Mouse (Mus musculus): ENCODE measurements around the gene Tulp3. TPM values are rescaled to one million over a fixed set of nuclear protein-coding genes. Genes with fewer than 3 reads are reported as not detected.

Gene Tulp3
- polyA plus RNA-seq, 1 experiment from 2014 or later: 11.3 TPM

GRCm38 (mm10) chr6:128275506-128276064, 80.1 kb downstream of the Tulp3 start:
- 73% methylated on average over 8 of the region's 8 CpGs for WGBS
- no peaks in the 10 kb centered on the region for H3K36me3 ChIP-seq (ENCODE audit: control insufficient read depth, insufficient read depth, low read length)
- no peak for ATAC-seq

GRCm38 (mm10) chr6:128273507-128273906, 82.1 kb downstream of the Tulp3 start:
- 73% methylated on average over 1 of the region's 1 CpGs for WGBS
- Histone ChIP-seq H3K9ac (ENCODE audit: low read depth, low read length) (no peak overlapping the region), H3K4me3 (ENCODE audit: low read length) (no peak overlapping the region), H3K27me3 (replicated peaks; ENCODE audit: control insufficient read depth, insufficient read depth, low read length) (no peaks in the 10 kb centered on the region), H3K36me3 (ENCODE audit: control insufficient read depth, insufficient read depth, low read length) (no peaks in the 10 kb centered on the region), H3K4me2 (ENCODE audit: low read depth, low read length) (no peak overlapping the region), H3K27ac (ENCODE audit: low read length) (no peak overlapping the region), H3K4me1 (ENCODE audit: control insufficient read depth, insufficient read depth, low read length) (peaks cover 7% of the 10 kb centered on the region), H3K9me3 (ENCODE audit: control insufficient read depth, low read length) (no peaks in the 10 kb centered on the region)
- peak; percentile 73 for ATAC-seq

More at GRCm38 (mm10) chr6:128275506-128276064, 80.1 kb downstream of the Tulp3 start:
- H3K4me3 ChIP-seq (ENCODE audit: low read length): no peak overlapping the region
- peaks cover 12% of the 10 kb centered on the region for H3K4me1 ChIP-seq (ENCODE audit: control insufficient read depth, insufficient read depth, low read length)
- no peaks in the 10 kb centered on the region for H3K9me3 ChIP-seq (ENCODE audit: control insufficient read depth, low read length)
- no peak overlapping the region for H3K27ac ChIP-seq (ENCODE audit: low read length)
- no peak overlapping the region for H3K9ac ChIP-seq (ENCODE audit: low read depth, low read length)
- no peak overlapping the region for H3K4me2 ChIP-seq (ENCODE audit: low read depth, low read length)
- H3K27me3 ChIP-seq (replicated peaks; ENCODE audit: control insufficient read depth, insufficient read depth, low read length): no peaks in the 10 kb centered on the region

- Histone ChIP-seq H3K9ac (ENCODE audit: low read depth, low read length) (no peak overlapping the region), H3K4me3 (ENCODE audit: low read length) (no peak overlapping the region), H3K4me1 (ENCODE audit: control insufficient read depth, insufficient read depth, low read length) (peaks cover 5% of the 10 kb centered on the region), H3K36me3 (ENCODE audit: control insufficient read depth, insufficient read depth, low read length) (no peaks in the 10 kb centered on the region), H3K27ac (ENCODE audit: low read length) (no peak overlapping the region), H3K9me3 (ENCODE audit: control insufficient read depth, low read length) (no peaks in the 10 kb centered on the region), H3K4me2 (ENCODE audit: low read depth, low read length) (no peak overlapping the region), H3K27me3 (replicated peaks; ENCODE audit: control insufficient read depth, insufficient read depth, low read length) (no peaks in the 10 kb centered on the region)
- no peak for ATAC-seq
- 93% methylated on average over 17 of the region's 17 CpGs for WGBS
These were observed 82.9 kb downstream of the Tulp3 start for GRCm38 (mm10) chr6:128272754-128273153.

Other genes starting within 250 kb of the Tulp3 start
- gene Tspan9, start 212.3 kb downstream of the Tulp3 start, polyA plus RNA-seq (2015; fragmentation: Nextera tagmentation; extraction: Ambion mirVana): 89.1 and 94.1 TPM in 2 replicates
- gene Tead4, start 55.0 kb downstream of the Tulp3 start, polyA plus RNA-seq (2015; fragmentation: Nextera tagmentation; extraction: Ambion mirVana): 2.1 and 2.3 TPM in 2 replicates
- gene Rhno1, start 7.1 kb upstream of the Tulp3 start, polyA plus RNA-seq (2015; fragmentation: Nextera tagmentation; extraction: Ambion mirVana): 85.9 and 95.7 TPM in 2 replicates
- gene Foxm1, start 7.1 kb upstream of the Tulp3 start, polyA plus RNA-seq (2015; fragmentation: Nextera tagmentation; extraction: Ambion mirVana): 21.2 and 21.8 TPM in 2 replicates
- 0.22 TPM in 1 of 2 replicates, not detected in the other for gene Tex52, start 19.6 kb upstream of the Tulp3 start, polyA plus RNA-seq (2015; fragmentation: Nextera tagmentation; extraction: Ambion mirVana)
- gene Gm44596, start 19.7 kb upstream of the Tulp3 start, polyA plus RNA-seq (2015; fragmentation: Nextera tagmentation; extraction: Ambion mirVana): not detected in 2 replicates
- gene Nrip2, start 43.4 kb upstream of the Tulp3 start, polyA plus RNA-seq (2015; fragmentation: Nextera tagmentation; extraction: Ambion mirVana): 5.3 and 5.7 TPM in 2 replicates
- 26.1 and 26.6 TPM in 2 replicates for gene Itfg2, start 69.1 kb upstream of the Tulp3 start, polyA plus RNA-seq (2015; fragmentation: Nextera tagmentation; extraction: Ambion mirVana)
- 461 and 516 TPM in 2 replicates for gene Fkbp4, start 82.8 kb upstream of the Tulp3 start, polyA plus RNA-seq (2015; fragmentation: Nextera tagmentation; extraction: Ambion mirVana)
- 2.2 and 4.8 TPM in 2 replicates for gene Pzp, start 170.9 kb upstream of the Tulp3 start, polyA plus RNA-seq (2015; fragmentation: Nextera tagmentation; extraction: Ambion mirVana)
- gene A2ml1, start 225.8 kb upstream of the Tulp3 start, polyA plus RNA-seq (2015; fragmentation: Nextera tagmentation; extraction: Ambion mirVana): 2.5 and 3.1 TPM in 2 replicates

All from intestine, embryonic 16.5 days (tissue).